Mouse (Mus musculus) limb, embryonic 14.5 days (tissue): Measurements from ENCODE around the gene Cir1. TPM values are rescaled to one million over a fixed set of nuclear protein-coding genes. Genes with fewer than 3 reads are reported as not detected.

ENCODE experiments used
- ATAC-seq: fragments of 200-750 bp; cut with Nextera tagmentation; 2 replicates; pipeline ENCODE4 v1.8.0; 2017; ENCODE audit warnings: low read depth, moderate number of reproducible peaks, moderate TSS enrichment; ENCODE audit not compliant: low FRiP score
- DNase-seq: peaks from one replicate; pipeline ENCODE4 v3.0.0-alpha.2; 2015; ENCODE audit warnings: low spot score
- H3K27ac ChIP-seq: fragments of 300-500 bp; sonication (generic); replicated peaks from 2 replicates; pipeline ENCODE4 v1.5.1; 2014; ENCODE audit warnings: low read depth, mild to moderate bottlenecking, low read length, moderate library complexity, mixed read lengths
- H3K27me3 ChIP-seq: fragments of 300-500 bp; sonication (generic); 2 replicates; pipeline ENCODE4 v1.6.1; 2014; ENCODE audit warnings: low read length, mixed read lengths; ENCODE audit not compliant: control insufficient read depth, insufficient read depth
- H3K36me3 ChIP-seq: fragments of 300-500 bp; sonication (generic); 2 replicates; pipeline ENCODE4 v1.6.1; 2014; ENCODE audit warnings: mild to moderate bottlenecking, low read length, moderate library complexity, mixed read lengths; ENCODE audit not compliant: control insufficient read depth, insufficient read depth
- H3K4me1 ChIP-seq: fragments of 300-500 bp; sonication (generic); 2 replicates; pipeline ENCODE4 v1.6.1; 2014; ENCODE audit warnings: antibody characterized with exemption, low read length, mixed read lengths; ENCODE audit not compliant: control insufficient read depth, insufficient read depth
- H3K4me2 ChIP-seq: fragments of 300-500 bp; sonication (generic); replicated peaks from 2 replicates; pipeline ENCODE4 v1.6.1; 2014; ENCODE audit warnings: low read depth, mild to moderate bottlenecking, low read length, moderate library complexity; ENCODE audit not compliant: severe bottlenecking
- H3K4me3 ChIP-seq: fragments of 300-500 bp; sonication (generic); replicated peaks from 2 replicates; pipeline ENCODE4 v1.5.1; 2014; ENCODE audit warnings: low read length
- H3K9ac ChIP-seq: fragments of 300-500 bp; sonication (generic); 2 replicates; pipeline ENCODE4 v1.6.1; 2014; ENCODE audit warnings: mild to moderate bottlenecking, low read depth, low read length, moderate library complexity; ENCODE audit not compliant: severe bottlenecking
- H3K9me3 ChIP-seq: fragments of 300-500 bp; sonication (generic); 2 replicates; pipeline ENCODE4 v1.6.1; 2016; ENCODE audit warnings: low read length; ENCODE audit not compliant: control insufficient read depth
- POLR2A ChIP-seq: fragments of 200-500 bp; IDR thresholded peaks from 2 replicates; pipeline ENCODE4 v1.8.0; 2012; ENCODE audit warnings: inconsistent platforms, mild to moderate bottlenecking, moderate library complexity, borderline replicate concordance; ENCODE audit not compliant: insufficient read depth, insufficient read length; ENCODE audit errors: extremely low read depth
- WGBS: fragments of 180-500 bp; shearing (Covaris S2); extraction: QIAGEN DNeasy Blood & Tissue Kit; methylation state at CpG from one replicate; pipeline ENCODE4 v1.1.7; 2014; 5-methylcytosine and 5-hydroxymethylcytosine counted together
- polyA plus RNA-seq, 2 experiments: library from polyadenylated mRNA; depleted of rRNA in 1 of 2; stranded (reverse) in 1 of 2; unstranded in 1 of 2; fragments of >200 nt; fragmentation: Nextera tagmentation in 1 of 2; extraction: Ambion mirVana in 1 of 2; gene quantifications; 2 replicates each; pipeline versions ENCODE4 v1.2.1 to v1.2.3; 2012 to 2014

The Cir1 gene
- polyA plus RNA-seq, 2 experiments: 22.1 to 25.2 TPM

DNA sequence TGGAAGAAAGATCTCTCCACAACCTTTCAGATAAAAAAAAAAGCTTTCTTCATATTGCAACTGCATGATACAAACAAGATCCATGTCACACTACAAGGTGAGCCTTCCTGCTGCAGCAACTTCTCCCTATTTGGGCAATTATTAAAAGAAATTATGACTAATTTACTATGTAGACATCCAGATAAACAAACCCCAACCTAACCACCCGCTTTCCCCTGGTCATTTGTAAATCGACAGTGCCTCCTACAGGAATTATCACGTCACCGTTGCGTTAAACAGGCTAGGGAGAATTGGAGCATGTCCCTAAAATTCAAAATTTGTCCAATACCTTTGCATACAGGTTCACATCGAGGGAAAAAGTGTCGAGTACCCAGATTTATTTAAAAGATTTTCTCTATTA, 30.8 kb downstream of the Cir1 start:
- Histone ChIP-seq H3K27ac (no peak overlapping the region), H3K4me3 (no peak overlapping the region), H3K36me3 (no peaks in the 10 kb centered on the region), H3K4me1 (peaks cover 23% of the 10 kb centered on the region), H3K9me3 (no peaks in the 10 kb centered on the region), H3K27me3 (peaks cover 48% of the 10 kb centered on the region), H3K9ac (no peak overlapping the region), H3K4me2 (no peak overlapping the region)
- ATAC-seq (no peak), DNase-seq (no peak)
- 10% methylated on average over 7 of the region's 7 CpGs for WGBS
- no peak for TF ChIP-seq POLR2A

DNA sequence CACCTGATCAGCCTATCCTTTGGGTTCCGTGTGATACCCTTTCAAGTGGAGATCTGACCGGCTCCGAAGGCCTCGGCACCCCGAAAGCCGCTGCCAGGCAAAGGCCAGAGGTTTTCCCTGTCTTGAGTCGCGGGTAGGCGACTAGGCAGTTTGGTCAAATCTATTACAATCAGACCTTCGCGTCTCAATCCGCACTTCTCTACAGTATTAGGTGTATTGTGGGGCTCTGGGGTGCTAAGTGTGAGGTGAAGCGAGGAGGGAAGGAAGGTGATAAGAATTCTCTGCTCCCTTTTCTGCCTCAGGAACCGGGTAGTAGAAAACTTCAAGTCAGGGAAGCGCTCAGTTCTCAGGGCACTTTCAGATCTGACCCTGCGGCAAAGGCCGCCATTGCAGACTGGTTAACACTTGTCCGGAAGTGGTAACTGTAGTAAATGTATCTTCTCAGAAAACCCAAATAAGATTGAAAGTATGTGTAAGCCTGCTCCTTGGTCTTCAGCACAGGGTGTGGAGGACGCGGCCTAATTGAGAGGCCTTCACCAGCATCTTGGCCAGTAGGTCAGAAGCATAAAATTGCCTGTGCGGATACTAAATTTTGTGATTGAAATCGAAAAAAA, 31.3 kb downstream of the Cir1 start:
- DNase-seq (no peak), ATAC-seq (no peak)
- Histone ChIP-seq H3K9me3 (no peaks in the 10 kb centered on the region), H3K27ac (no peak overlapping the region), H3K9ac (peak overlapping the region; percentile 34; the same call in 1 of the 2 replicates), H3K4me1 (peaks cover 23% of the 10 kb centered on the region), H3K4me2 (peak overlapping the region; percentile 24), H3K27me3 (peaks cover 52% of the 10 kb centered on the region), H3K4me3 (peak overlapping the region; percentile 20; the same call in 1 of the 2 replicates), H3K36me3 (no peaks in the 10 kb centered on the region)
- 20% methylated on average over 22 of the region's 22 CpGs for WGBS
- no peak for TF ChIP-seq POLR2A

DNA sequence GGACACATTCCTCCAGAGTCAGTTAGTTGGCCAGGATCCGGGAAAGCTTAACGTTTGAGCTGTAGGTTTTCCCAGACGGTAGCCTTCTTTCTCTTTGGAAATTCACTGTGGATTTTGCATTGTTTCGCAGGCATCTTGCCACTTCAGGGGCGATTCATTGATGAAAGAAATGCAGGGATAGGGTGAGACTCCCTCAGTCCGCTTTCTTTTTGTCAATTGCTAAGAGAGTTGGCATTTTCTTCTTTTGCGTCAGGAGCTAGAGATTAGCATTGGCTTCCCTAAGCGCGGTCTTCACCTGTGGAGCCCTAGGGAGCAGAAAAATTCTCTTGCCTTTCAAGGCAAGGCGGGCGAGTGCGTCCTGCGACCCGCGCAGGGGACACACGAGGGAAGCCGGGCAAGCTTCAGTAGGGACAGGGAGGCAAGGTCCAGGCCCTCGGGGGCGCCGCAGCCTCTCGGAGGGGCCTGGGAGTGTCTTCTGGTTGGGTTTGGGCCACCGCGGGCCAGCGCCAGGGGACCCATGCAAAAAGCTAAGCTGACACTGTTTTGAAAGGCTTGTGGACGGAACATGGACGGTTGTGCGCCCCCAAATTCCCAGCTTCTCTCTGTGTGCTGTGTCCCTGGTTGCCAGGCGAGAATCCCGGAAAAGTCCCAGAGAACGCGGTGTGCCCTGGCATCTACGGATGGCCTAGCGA, 32.0 kb downstream of the Cir1 start:
- Histone ChIP-seq H3K36me3 (no peaks in the 10 kb centered on the region), H3K9me3 (no peaks in the 10 kb centered on the region), H3K9ac (peak overlapping the region; percentile 34; the same call in 1 of the 2 replicates), H3K4me2 (peak overlapping the region; percentile 24), H3K27ac (no peak overlapping the region), H3K27me3 (peaks cover 59% of the 10 kb centered on the region), H3K4me3 (peak overlapping the region; percentile 20), H3K4me1 (peaks cover 23% of the 10 kb centered on the region)
- TF ChIP-seq POLR2A: no peak
- WGBS: 3% methylated on average over 33 of the region's 33 CpGs
- no peak for DNase-seq
- ATAC-seq: no peak

DNA sequence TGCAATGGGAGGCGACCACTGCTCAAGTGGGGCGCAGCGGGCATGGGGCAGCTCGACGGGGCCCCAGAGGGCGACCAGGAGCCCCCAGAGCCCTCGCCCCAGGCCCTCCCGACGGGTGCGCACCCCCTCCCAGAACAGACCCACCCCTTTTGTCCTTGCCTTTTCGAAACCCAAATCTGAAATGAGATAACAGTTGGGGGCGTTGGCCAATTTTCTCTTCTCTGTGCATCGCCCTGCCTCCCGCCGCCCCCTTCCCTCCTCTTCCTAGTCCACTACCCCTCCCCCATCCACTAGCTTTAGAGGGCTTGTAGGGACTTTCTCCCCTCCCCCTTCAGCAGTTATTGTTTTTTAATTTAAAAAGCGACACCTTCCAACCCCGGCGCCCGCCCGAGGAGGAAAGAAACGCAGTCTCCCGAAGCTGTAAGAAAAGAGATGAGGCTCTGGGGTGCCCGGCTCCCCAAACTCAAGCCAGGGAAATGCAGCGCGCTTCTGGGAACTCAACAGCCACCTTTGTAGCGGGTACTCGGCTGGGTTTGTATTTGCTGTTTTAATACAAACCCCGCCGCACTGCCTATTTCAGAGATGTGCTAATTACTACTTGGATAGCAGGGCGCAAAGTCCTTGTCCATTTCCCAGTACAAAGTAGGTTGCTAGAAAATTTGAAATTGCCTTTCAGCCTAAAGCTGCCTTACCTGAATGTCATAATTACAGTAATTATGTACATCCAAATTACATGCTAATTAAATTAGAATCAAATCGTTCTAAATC, 33.0 kb downstream of the Cir1 start:
- no peak for DNase-seq
- WGBS: under 1% methylated on average over 29 of the region's 31 CpGs
- no peak for TF ChIP-seq POLR2A
- Histone ChIP-seq H3K27me3 (peaks cover 64% of the 10 kb centered on the region), H3K9me3 (no peaks in the 10 kb centered on the region), H3K27ac (no peak overlapping the region), H3K9ac (no peak overlapping the region), H3K36me3 (no peaks in the 10 kb centered on the region), H3K4me2 (peak overlapping the region; percentile 44), H3K4me3 (peak overlapping the region; percentile 23), H3K4me1 (peaks cover 23% of the 10 kb centered on the region)
- no peak for ATAC-seq

- H3K4me2 ChIP-seq: peak overlapping the region; percentile 44
- H3K4me3 ChIP-seq: peak overlapping the region; percentile 23
- no peaks in the 10 kb centered on the region for H3K36me3 ChIP-seq
- DNase-seq (no peak), ATAC-seq (no peak)
- WGBS: 3% methylated on average over 17 of the region's 17 CpGs
- H3K27me3 ChIP-seq: peaks cover 69% of the 10 kb centered on the region
- H3K4me1 ChIP-seq: peaks cover 25% of the 10 kb centered on the region
- no peak overlapping the region for H3K27ac ChIP-seq
- no peak overlapping the region for H3K9ac ChIP-seq
- no peaks in the 10 kb centered on the region for H3K9me3 ChIP-seq
- TF ChIP-seq POLR2A: no peak
Observed at GRCm38 (mm10) chr2:73278869-73279268, 33.6 kb downstream of the Cir1 start.
